Mouse (Mus musculus) forebrain, postnatal 0 days (tissue): ENCODE measurements around the gene Ccdc115. TPM values are rescaled to one million over a fixed set of nuclear protein-coding genes. Genes with fewer than 3 reads are reported as not detected.
"Not testable (repeated sequence)": the region's sequence is repeated elsewhere in the genome, so short reads cannot be mapped to it uniquely, and the experiment has no call there.

Experiments used
- ATAC-seq: fragments of 200-750 bp; cut with Nextera tagmentation; 2 replicates; pipeline ENCODE4 v1.8.0; 2017; ENCODE audit warnings: mild to moderate bottlenecking, moderate library complexity
- DNase-seq: peaks from one replicate; pipeline ENCODE4 v3.0.0-alpha.2; 2015
- H3K27ac ChIP-seq: fragments of 300-500 bp; sonication (generic); 2 replicates; pipeline ENCODE4 v1.5.1; 2014; ENCODE audit warnings: low read depth, mild to moderate bottlenecking, antibody characterized with exemption, low read length, moderate library complexity, mixed read lengths
- H3K27me3 ChIP-seq: fragments of 300-500 bp; sonication (generic); 2 replicates; pipeline ENCODE4 v1.6.1; 2014; ENCODE audit warnings: mild to moderate bottlenecking, low read length, mixed read lengths; ENCODE audit not compliant: insufficient read depth
- H3K36me3 ChIP-seq: fragments of 300-500 bp; sonication (generic); 2 replicates; pipeline ENCODE4 v1.6.1; 2014; ENCODE audit warnings: mild to moderate bottlenecking, moderate library complexity; ENCODE audit not compliant: insufficient read depth
- H3K4me1 ChIP-seq: fragments of 300-500 bp; sonication (generic); 2 replicates; pipeline ENCODE4 v1.6.1; 2014; ENCODE audit warnings: antibody characterized with exemption; ENCODE audit not compliant: insufficient read depth
- H3K4me2 ChIP-seq: fragments of 300-500 bp; sonication (generic); 2 replicates; pipeline ENCODE4 v1.6.1; 2014; ENCODE audit warnings: low read depth, mild to moderate bottlenecking, moderate library complexity
- H3K4me3 ChIP-seq: fragments of 300-500 bp; sonication (generic); 2 replicates; pipeline ENCODE4 v1.5.1; 2014; ENCODE audit warnings: low read depth, low read length, mixed read lengths
- H3K9ac ChIP-seq: fragments of 300-500 bp; sonication (generic); 2 replicates; pipeline ENCODE4 v1.6.1; 2014; ENCODE audit warnings: mild to moderate bottlenecking
- H3K9me3 ChIP-seq: fragments of 300-500 bp; sonication (generic); 2 replicates; pipeline ENCODE4 v1.6.1; 2016; ENCODE audit warnings: low read length
- CTCF ChIP-seq: sonication (generic); IDR thresholded peaks from 2 replicates; pipeline ENCODE4 v1.5.1; 2016; ENCODE audit warnings: antibody characterized with exemption, control low read depth, low read depth
- whole genome bisulfite sequencing: fragments of 180-500 bp; shearing (Covaris S2); extraction: QIAGEN DNeasy Blood & Tissue Kit; methylation state at CpG from one replicate; pipeline ENCODE4 v1.1.7; 2014; 5-methylcytosine and 5-hydroxymethylcytosine counted together
- polyA plus RNA-seq: library from polyadenylated mRNA; unstranded; fragments of >200 nt; fragmentation: Nextera tagmentation; extraction: Ambion mirVana; gene quantifications from 2 replicates; pipeline ENCODE4 v1.2.1, GENCODE M21; 2015
- total RNA-seq: library from RNA; depleted of rRNA; stranded (reverse); fragments of >200 nt; gene quantifications from 2 replicates; pipeline ENCODE4 v1.2.3, GENCODE M21; 2014

Gene Ccdc115
- total and polyA plus RNA-seq, 2 experiments from 2014 or later: 42.0 to 60.6 TPM

DNA sequence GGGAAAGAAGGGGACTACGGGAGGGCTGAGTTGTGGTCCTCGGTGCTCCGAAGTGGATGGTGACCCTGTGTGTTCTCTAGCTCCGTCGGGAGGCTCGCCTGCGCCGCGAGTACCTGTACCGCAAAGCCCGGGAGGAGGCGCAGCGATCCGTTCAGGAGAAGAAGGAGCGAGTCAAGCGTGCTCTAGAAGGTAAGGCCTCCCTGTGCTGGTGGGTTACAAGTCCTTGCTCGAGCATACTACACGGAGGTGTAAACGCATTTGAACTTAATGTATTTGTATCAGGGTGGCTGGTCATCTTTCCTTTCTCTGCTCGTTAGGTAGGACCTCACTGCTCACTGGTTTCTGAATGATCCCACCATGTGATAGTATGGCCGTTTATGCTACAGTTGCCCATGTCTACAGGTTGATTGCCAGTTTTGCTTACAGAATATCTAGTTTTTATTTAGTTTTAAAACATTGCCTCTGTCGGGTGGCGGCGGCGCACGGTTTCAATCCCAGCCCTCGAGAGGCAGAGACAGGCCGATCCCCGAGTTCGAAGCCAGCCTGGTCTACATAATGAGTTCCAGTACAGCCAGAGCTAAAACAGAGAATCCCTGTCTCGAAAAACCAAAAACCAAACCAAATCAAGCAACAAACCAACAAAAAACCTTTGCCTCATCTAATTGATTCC is 624 bp upstream of the Ccdc115 start:
- no peaks in the 10 kb centered on the region for H3K9me3 ChIP-seq
- ATAC-seq (peak; percentile 37), DNase-seq (no peak)
- 8% methylated on average over 31 of the region's 31 CpGs for WGBS
- H3K27me3 ChIP-seq: no peaks in the 10 kb centered on the region
- peaks cover 8% of the 10 kb centered on the region; the same call in 1 of the 2 replicates for H3K4me1 ChIP-seq
- H3K4me3 ChIP-seq: peak overlapping the region; percentile 64
- H3K27ac ChIP-seq: peak overlapping the region; percentile 88
- H3K9ac ChIP-seq: peak overlapping the region; percentile 61
- peak overlapping the region; percentile 76 for H3K4me2 ChIP-seq
- H3K36me3 ChIP-seq: peaks cover 27% of the 10 kb centered on the region
- peak; percentile 65 for TF ChIP-seq CTCF

DNA sequence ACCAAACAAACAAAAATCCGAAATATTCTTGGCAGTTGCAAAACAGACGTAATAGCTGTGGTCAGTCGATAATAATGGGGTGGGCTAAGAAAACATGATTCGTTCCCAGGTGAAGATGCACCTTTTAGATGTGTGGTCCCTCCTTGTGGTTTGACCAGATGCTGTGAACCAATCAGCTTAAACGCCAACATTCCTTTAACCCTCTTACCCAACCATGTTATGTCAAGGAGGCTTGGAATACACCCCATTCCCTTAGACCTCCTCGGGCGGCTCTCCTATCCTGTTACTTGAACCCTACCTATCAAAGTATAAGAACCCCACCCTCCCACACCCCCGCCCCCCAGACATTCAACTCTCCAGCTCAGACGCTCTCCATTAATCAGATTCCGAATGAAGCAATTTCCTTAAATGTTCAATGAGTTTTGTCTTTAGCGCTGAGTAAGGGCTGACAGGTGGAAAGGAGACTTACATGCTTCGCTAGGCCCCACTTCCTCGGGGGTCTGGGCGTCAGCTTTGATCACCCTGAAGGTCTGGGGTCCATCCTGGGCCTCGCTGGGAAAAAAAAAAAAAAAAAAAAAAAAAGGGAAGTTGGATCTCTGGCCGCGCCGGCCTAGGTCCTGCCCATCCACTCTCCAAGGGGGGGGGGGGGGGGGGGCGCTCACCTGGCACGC is 956 bp downstream of the Ccdc115 start:
- Histone ChIP-seq H3K27ac (no peak overlapping the region), H3K9me3 (no peaks in the 10 kb centered on the region), H3K4me2 (peak overlapping the region; percentile 76), H3K36me3 (peaks cover 11% of the 10 kb centered on the region), H3K4me1 (peaks cover 13% of the 10 kb centered on the region; the same call in 1 of the 2 replicates), H3K27me3 (no peaks in the 10 kb centered on the region), H3K9ac (peak overlapping the region; percentile 61; the same call in 1 of the 2 replicates), H3K4me3 (peak overlapping the region; percentile 64)
- ATAC-seq (no peak), DNase-seq (no peak)
- no peak for TF ChIP-seq CTCF
- WGBS: 44% methylated on average over 17 of the region's 20 CpGs

DNA sequence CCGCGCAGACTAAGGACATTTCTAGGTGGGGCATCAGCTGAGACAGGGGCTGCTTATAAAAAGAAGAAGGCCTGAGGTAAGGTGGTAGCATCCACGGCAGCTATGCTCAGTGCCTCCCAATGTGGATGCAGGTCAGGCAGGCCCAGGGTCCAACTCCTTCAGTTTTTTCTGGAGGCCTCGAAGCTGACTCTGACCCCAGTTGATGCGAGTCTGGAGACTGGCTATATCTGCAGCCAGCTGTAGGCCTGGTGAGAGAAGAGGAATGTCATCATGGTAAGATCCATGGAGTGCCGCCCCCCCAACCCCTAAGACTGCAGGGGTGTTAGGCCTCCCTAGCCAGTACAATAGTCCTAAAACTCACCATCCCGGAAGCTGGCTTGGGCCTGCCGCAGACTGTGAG is 2.1 kb downstream of the Ccdc115 start:
- not testable (repeated sequence) for H3K27me3 ChIP-seq, H3K9ac ChIP-seq, H3K27ac ChIP-seq, H3K9me3 ChIP-seq, H3K4me3 ChIP-seq, DNase-seq, H3K4me2 ChIP-seq, ATAC-seq, H3K36me3 ChIP-seq
- H3K4me1 ChIP-seq: peaks cover 15% of the 10 kb centered on the region; the same call in 1 of the 2 replicates
- 96% methylated on average over 8 of the region's 8 CpGs for WGBS

DNA sequence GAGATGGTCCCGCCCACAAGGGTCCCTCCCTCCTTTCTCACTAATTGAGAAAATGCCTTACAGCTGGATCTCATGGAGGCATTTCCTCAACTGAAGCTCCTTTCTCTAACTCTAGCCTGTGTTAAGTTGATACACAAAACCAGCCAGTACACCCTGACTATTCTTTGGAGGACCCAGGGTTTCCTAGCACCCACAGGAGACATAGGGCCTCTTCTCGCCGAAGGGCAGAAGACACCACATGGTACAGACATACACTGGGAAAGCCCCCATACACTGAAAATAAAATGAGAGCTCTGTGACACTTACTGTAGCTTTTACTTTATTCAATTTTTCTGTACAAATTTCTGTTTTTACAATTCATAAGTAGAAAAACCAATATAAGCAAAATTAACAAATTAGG is 3.1 kb downstream of the Ccdc115 start:
- peaks cover 18% of the 10 kb centered on the region; the same call in 1 of the 2 replicates for H3K4me1 ChIP-seq
- no peak overlapping the region for H3K9ac ChIP-seq
- no peak for ATAC-seq
- no peak for TF ChIP-seq CTCF
- peaks cover 1% of the 10 kb centered on the region; the same call in 1 of the 2 replicates for H3K36me3 ChIP-seq
- no peak overlapping the region for H3K4me3 ChIP-seq
- no peak overlapping the region for H3K4me2 ChIP-seq
- H3K9me3 ChIP-seq: peaks cover 3% of the 10 kb centered on the region; the same call in 1 of the 2 replicates
- no peaks in the 10 kb centered on the region for H3K27me3 ChIP-seq
- DNase-seq: no peak
- H3K27ac ChIP-seq: no peak overlapping the region
- WGBS: 85% methylated on average over 3 of the region's 3 CpGs

DNA sequence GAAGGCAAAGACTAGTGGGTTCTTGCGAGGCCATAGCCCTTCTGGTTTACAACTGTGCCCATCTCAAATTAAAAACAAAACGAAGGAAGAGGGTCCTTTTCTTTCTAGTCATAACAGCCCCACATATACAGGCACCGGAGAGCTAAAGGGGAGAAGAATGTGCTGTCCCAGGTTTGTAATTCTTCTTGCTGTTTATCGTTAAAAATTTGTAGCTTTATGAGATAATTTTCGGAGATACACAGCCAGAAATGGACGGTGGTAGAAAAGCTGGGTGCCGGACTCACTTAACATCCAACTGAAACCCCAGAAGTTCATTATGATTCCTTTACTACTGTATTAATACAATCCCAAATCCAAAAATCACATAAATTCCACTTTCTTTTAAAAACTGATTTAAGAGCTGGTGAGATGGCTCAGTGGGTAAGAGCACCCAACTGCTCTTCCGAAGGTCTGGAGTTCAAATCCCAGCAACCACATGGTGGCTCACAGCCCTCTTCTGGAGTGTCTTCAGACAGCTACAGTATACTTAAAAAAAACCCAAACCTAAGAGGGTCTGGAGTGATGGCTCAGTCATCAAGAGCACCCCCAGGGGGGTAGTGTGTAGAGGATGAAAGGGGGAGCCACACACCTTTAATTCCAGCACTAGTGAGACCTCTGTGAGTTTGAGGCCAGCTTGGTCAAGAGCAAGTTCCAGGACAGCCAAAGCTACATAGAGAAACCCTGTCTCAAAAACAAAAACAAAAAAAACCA is 3.9 kb downstream of the Ccdc115 start:
- peaks cover 18% of the 10 kb centered on the region; the same call in 1 of the 2 replicates for H3K4me1 ChIP-seq
- H3K9me3 ChIP-seq: peaks cover 9% of the 10 kb centered on the region
- H3K27ac ChIP-seq: peak overlapping the region; percentile 92
- H3K9ac ChIP-seq: peak overlapping the region; percentile 74
- no peaks in the 10 kb centered on the region for H3K27me3 ChIP-seq
- H3K4me3 ChIP-seq: peak overlapping the region; percentile 60
- no peak for ATAC-seq
- TF ChIP-seq CTCF: no peak
- no peak for DNase-seq
- WGBS: 26% methylated on average over 8 of the region's 8 CpGs
- H3K36me3 ChIP-seq: peaks cover 7% of the 10 kb centered on the region; the same call in 1 of the 2 replicates
- peak overlapping the region; percentile 75 for H3K4me2 ChIP-seq

DNA sequence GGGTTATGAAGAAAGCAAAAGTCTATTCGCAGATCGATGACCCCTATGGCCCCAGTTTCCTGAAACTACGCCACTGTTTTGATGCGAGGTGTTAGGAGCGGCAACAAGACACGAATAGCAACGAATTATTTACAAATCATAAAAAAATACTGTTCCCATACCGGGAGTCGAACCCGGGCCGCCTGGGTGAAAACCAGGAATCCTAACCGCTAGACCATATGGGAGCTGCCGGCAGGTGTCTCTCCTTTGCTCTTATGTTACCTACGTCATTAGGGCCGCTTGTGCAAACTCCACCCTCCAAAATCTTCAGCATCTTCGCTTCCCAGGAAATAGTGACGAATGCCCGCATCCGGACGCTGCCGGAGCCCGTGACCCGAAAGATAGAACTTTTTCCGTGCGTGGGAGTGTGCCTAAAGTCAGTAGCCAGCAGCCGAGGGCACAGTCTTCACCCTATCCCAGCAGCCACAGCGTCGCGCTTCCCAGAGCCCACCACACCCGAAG is 4.8 kb downstream of the Ccdc115 start:
- Histone ChIP-seq H3K36me3 (peaks cover 7% of the 10 kb centered on the region; the same call in 1 of the 2 replicates), H3K4me2 (peak overlapping the region; percentile 75), H3K27ac (peak overlapping the region; percentile 92), H3K9me3 (peaks cover 11% of the 10 kb centered on the region), H3K9ac (peak overlapping the region; percentile 74), H3K27me3 (no peaks in the 10 kb centered on the region), H3K4me3 (peak overlapping the region; percentile 60), H3K4me1 (peaks cover 14% of the 10 kb centered on the region; the same call in 1 of the 2 replicates)
- WGBS: 1% methylated on average over 30 of the region's 30 CpGs
- TF ChIP-seq CTCF: no peak
- peak; percentile 96 for DNase-seq
- peak; percentile 25; the same call in 1 of the 2 replicates for ATAC-seq
